Mouse (Mus musculus): ENCODE data around the gene Klf14. TPM values are rescaled to one million over a fixed set of nuclear protein-coding genes. Genes with fewer than 3 reads are reported as not detected.
A peak's percentile ranks its signal among the peaks of the same experiment; 100 is the strongest.

Gene Klf14
- polyA plus RNA-seq, 1 experiment from 2014 or later, result 10.1 TPM

GRCm38 (mm10) chr6:30921826-30922225 lies 37.1 kb downstream of the Klf14 start:
- H3K4me3 ChIP-seq, result no peak overlapping the region
- no peak overlapping the region for H3K27ac ChIP-seq
- H3K9me3 ChIP-seq, result no peaks in the 10 kb centered on the region
- no peaks in the 10 kb centered on the region for H3K27me3 ChIP-seq
- 74% methylated on average over 10 of the region's 11 CpGs for WGBS
- no peaks in the 10 kb centered on the region for H3K36me3 ChIP-seq
- no peak overlapping the region; the same call in 1 of the 2 replicates for H3K4me2 ChIP-seq
- ATAC-seq (ENCODE audit: insufficient number of reproducible peaks, low FRiP score, low TSS enrichment, low read depth), result no peak
- no peak overlapping the region for H3K9ac ChIP-seq
- H3K4me1 ChIP-seq, result peaks cover 6% of the 10 kb centered on the region; the same call in 1 of the 2 replicates

GRCm38 (mm10) chr6:30920834-30921675 lies 37.8 kb downstream of the Klf14 start:
- ATAC-seq (ENCODE audit: insufficient number of reproducible peaks, low FRiP score, low TSS enrichment, low read depth), result no peak

GRCm38 (mm10) chr6:30915473-30915872 lies 43.4 kb downstream of the Klf14 start, which contains the start of gene Tsga13:
Tsga13 (minus strand) TSS chr6:30915573.
- 88% methylated on average over 2 of the region's 2 CpGs for WGBS
- no peak within 1 kb of the TSS for H3K27ac ChIP-seq
- no peaks in the 10 kb centered on the region for H3K9me3 ChIP-seq
- no peak within 1 kb of the TSS for H3K9ac ChIP-seq
- H3K4me2 ChIP-seq, result no peak within 1 kb of the TSS
- H3K36me3 ChIP-seq, result no peaks in the 10 kb centered on the region
- no peaks in the 10 kb centered on the region for H3K27me3 ChIP-seq
- H3K4me1 ChIP-seq, result no peaks in the 10 kb centered on the region
- no peak for ATAC-seq (ENCODE audit: insufficient number of reproducible peaks, low FRiP score, low TSS enrichment, low read depth)
- H3K4me3 ChIP-seq, result no peak within 1 kb of the TSS

More at GRCm38 (mm10) chr6:30920834-30921675, 37.8 kb downstream of the Klf14 start:
- H3K36me3 ChIP-seq, result no peaks in the 10 kb centered on the region
- no peaks in the 10 kb centered on the region for H3K9me3 ChIP-seq
- peak overlapping the region; percentile 30 for H3K4me2 ChIP-seq
- H3K27me3 ChIP-seq, result no peaks in the 10 kb centered on the region
- WGBS, result 56% methylated on average over 21 of the region's 21 CpGs
- peak overlapping the region; percentile 33 for H3K27ac ChIP-seq
- no peak overlapping the region for H3K9ac ChIP-seq
- peaks cover 6% of the 10 kb centered on the region; the same call in 1 of the 2 replicates for H3K4me1 ChIP-seq
- H3K4me3 ChIP-seq, result peak overlapping the region; percentile 5; the same call in 1 of the 2 replicates

GRCm38 (mm10) chr6:30907970-30908369 lies 50.9 kb downstream of the Klf14 start:
- H3K36me3 ChIP-seq, result no peaks in the 10 kb centered on the region
- H3K4me1 ChIP-seq, result no peaks in the 10 kb centered on the region
- H3K4me2 ChIP-seq, result no peak overlapping the region
- H3K9ac ChIP-seq, result no peak overlapping the region
- H3K9me3 ChIP-seq, result no peaks in the 10 kb centered on the region
- ATAC-seq (ENCODE audit: insufficient number of reproducible peaks, low FRiP score, low TSS enrichment, low read depth), result no peak
- H3K27me3 ChIP-seq, result no peaks in the 10 kb centered on the region
- 51% methylated on average over 3 of the region's 3 CpGs for WGBS
- no peak overlapping the region for H3K4me3 ChIP-seq
- H3K27ac ChIP-seq, result no peak overlapping the region

Other genes starting within 250 kb of the Klf14 start
- 1,721 and 1,971 TPM in 2 replicates for gene Mest, start 235.5 kb downstream of the Klf14 start, polyA plus RNA-seq (2015; fragmentation: Nextera tagmentation; extraction: Ambion mirVana)
- 26.0 and 29.8 TPM in 2 replicates for gene Copg2, start 62.3 kb downstream of the Klf14 start, polyA plus RNA-seq (2015; fragmentation: Nextera tagmentation; extraction: Ambion mirVana)
- 0.28 and 0.31 TPM in 2 replicates for gene Tsga13, start 43.5 kb downstream of the Klf14 start, polyA plus RNA-seq (2015; fragmentation: Nextera tagmentation; extraction: Ambion mirVana)

All from limb, embryonic 15.5 days (tissue).